In the genomic region with DNA sequence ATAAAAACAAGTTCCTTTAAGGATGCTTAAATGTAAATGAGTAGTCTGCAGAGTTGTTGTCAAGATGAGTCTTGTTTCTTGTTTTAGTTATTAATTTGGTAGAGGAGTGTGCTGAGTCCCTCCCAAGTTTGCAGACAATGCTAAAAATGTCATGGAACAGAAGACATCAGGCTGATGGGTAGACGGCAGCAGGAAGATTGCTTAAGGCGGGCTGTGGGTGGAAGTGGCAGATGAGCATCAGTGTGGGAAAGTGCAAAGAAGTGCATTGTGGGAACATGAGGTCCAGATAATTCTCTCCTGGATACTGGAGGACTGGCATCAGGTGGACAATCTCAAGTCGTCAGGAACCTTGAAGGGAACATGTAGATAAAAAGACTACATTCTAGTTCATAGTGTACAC, we compare ENCODE assay signal across 21 mouse cellular contexts.
DNase-seq lines count a peak whose midpoint lies in the region; ATAC-seq and TF ChIP-seq lines count a peak whose summit lies in the region.
"Had no signal": no experiment of that assay in that cellular context is flagged by ENCODE, and none has a peak within 500 bp of the region (broad histone marks: within the 10 kb centered on the region; RNA-seq: fewer than 3 reads in every experiment).

No protein-coding gene starts in this region.

- H3K4me3 ChIP-seq in layer of hippocampus, adult 2 months: no peak overlapping the region
- H3K4me3 ChIP-seq: forebrain, embryonic 10.5 days; forebrain, embryonic 13.5 days; heart, adult 2 months; heart, embryonic 10.5 days; heart, embryonic 13.5 days; hindbrain, embryonic 12.5 days; hindbrain, embryonic 15.5 days had no signal

- H3K27ac ChIP-seq in layer of hippocampus, adult 2 months: peak overlapping the region; percentile 41; the same call in 1 of the 2 replicates
- H3K27ac ChIP-seq: forebrain, embryonic 10.5 days; forebrain, embryonic 13.5 days; heart, adult 2 months; heart, embryonic 10.5 days; heart, embryonic 13.5 days; hindbrain, embryonic 12.5 days; hindbrain, embryonic 15.5 days had no signal

- TF ChIP-seq CTCF in layer of hippocampus, adult 2 months (conservative IDR thresholded peaks at IDR 0.05): no peak

- DNase-seq in frontal cortex, postnatal 25 days (ENCODE audit: low spot score in 2 of 2): no peak
- peak in 1 of 2 experiments; percentile 33 for DNase-seq in layer of hippocampus, adult 2 months (ENCODE audit: low spot score in 2 of 2)
- DNase-seq in layer of hippocampus, postnatal 36 days: no peak
- peak; percentile 55 for DNase-seq in right cerebral cortex, adult 18-20 months
- no peak for DNase-seq in right cerebral cortex, postnatal 14 days
- DNase-seq: adrenal gland, adult 8-10 months; adrenal gland, postnatal 25 days; cerebellum, adult 18-20 months; cerebellum, adult 9-10 months; cerebellum, postnatal 14 days; forebrain, postnatal 0 days; gastrocnemius, postnatal 25 days; heart, adult 2 months had no signal

- peak; percentile 47 for ATAC-seq in frontal cortex, adult (ENCODE audit: low TSS enrichment)
- ATAC-seq: activated CD4-positive, CD25-positive, alpha-beta regulatory T cell, adult 4 months; forebrain, embryonic 13.5 days; forebrain, postnatal 0 days had no signal
